Mouse (Mus musculus) embryo, embryonic 11 days (tissue): ENCODE data around the gene Tgfb1i1.

ENCODE experiments used
- DNase-seq: peaks from one replicate; pipeline ENCODE4 v3.0.0-alpha.2; 2015

Tgfb1i1 gene

GRCm38 (mm10) chr7:128296514-128296913, 49.9 kb downstream of the Tgfb1i1 start:
- DNase-seq: no peak

- no peak for DNase-seq
Measured at GRCm38 (mm10) chr7:128297291-128297616, 50.6 kb downstream of the Tgfb1i1 start.

GRCm38 (mm10) chr7:128297617-128298480, 51.2 kb downstream of the Tgfb1i1 start, which contains the start of gene BC017158:
Gene BC017158, minus strand, starts transcription at chr7:128298170.
- DNase-seq: peak; percentile 86

GRCm38 (mm10) chr7:128298481-128299342, 52.1 kb downstream of the Tgfb1i1 start:
- no peak for DNase-seq

- DNase-seq: no peak
Measured at GRCm38 (mm10) chr7:128300952-128301351, 54.3 kb downstream of the Tgfb1i1 start.

- no peak for DNase-seq
Measured at GRCm38 (mm10) chr7:128302151-128302550, 55.5 kb downstream of the Tgfb1i1 start.

GRCm38 (mm10) chr7:128304198-128304597, 57.6 kb downstream of the Tgfb1i1 start:
- DNase-seq: no peak

GRCm38 (mm10) chr7:128304907-128305306, 58.3 kb downstream of the Tgfb1i1 start:
- DNase-seq: peak; percentile 75
